Mouse (Mus musculus): ENCODE data around the gene Rgs12.

Gene Rgs12

DNA sequence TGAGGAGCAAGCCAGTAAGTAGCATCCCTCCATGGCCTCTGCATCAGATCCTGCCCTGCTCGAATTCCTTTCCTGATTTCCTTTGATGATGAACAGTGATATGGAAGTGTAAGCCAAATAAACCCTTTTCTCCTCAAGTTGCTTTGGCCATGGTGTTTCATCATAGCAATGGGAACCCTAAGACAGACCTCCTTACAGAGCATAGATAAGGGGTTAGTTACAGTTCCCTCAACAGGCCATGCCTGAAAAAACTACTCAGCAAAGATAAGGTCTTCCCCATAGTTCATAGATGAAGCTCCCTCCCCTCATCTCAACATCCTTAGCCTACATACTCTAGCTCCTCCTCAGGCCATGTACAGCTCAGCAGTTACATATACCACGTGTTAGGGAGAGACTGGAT, 35.7 kb downstream of the Rgs12 start:
- no peak for DNase-seq

DNA sequence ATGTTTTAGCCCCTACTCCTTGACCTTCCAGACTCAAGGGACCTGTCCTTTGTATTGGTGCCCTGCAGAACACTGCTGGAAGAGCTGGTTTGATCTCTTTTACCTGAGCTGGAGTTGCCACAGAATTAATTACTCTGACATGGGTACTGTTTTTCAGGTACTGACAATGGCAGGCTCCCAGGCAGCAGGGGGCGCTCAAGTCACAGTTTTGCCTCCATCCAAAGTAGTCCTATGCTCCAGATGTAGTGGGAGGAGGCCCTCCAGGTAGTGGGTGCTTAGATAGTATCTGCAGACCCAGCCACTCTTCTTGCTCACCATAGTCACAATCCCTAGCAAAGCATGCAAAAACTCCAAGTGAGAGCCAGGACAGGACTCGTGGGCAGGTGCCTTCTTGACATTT, 36.6 kb downstream of the Rgs12 start:
- peak; percentile 61 for DNase-seq

DNA sequence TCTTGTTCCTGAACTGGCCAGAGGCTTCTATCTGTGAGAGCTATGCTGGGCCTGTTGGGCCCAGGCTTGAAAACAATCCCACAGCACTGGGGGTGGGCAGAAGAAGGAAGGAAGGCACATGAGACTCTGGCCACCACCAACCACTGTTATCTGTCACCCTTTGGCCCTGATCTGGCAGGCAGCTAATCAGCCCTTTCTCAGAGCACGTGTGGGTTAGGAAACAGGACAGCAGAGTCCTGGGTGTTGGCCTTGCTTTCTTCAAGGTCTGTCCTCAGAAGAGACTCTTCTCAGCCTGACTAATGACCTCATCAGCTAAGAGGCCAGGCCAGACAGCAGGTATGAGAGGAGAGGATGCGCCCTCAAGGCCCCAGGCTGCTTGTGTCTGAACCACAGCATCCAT, 38.2 kb downstream of the Rgs12 start:
- no peak for DNase-seq

DNA sequence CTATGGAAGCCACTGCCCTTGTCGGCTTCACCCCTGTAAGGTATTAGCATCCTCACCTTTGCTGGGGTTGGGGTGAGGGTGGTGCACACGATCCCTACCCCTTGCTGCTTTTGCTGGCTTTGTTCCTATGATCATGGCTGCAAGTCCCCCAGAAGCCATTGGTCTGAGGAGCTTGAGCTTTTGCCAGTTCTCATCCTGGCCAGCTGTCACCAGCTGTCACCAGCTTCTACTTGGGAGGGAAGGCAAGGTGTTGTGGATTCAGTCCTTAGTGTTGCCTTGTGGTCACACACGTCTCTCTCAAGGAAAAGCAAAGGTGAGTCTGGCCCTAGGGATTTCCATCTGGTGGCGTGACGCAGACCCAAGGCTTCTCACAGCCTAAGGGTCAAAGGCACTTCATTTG, 39.4 kb downstream of the Rgs12 start:
- no peak for DNase-seq

DNA sequence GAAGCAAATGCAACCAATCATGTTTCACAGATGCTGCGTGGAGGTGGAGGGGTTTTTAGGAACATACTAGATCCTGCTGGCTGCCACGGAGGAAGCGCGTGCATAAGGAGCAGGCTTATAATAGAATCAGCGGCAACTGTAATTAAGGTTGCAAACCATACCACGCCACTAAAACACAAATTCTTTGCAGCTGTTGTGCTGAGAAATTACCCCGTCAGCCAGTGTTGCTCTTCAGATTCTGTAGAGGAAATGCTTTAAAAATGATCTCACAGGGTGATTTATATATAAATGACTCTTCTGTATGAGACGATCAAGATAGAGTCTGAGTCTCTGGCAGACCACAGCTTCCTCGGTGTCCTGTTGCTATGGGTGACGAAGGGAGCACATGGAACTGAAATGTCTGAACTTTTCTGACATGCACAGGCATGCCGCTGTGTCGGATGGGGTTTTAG, 40.1 kb downstream of the Rgs12 start:
- DNase-seq = no peak

DNA sequence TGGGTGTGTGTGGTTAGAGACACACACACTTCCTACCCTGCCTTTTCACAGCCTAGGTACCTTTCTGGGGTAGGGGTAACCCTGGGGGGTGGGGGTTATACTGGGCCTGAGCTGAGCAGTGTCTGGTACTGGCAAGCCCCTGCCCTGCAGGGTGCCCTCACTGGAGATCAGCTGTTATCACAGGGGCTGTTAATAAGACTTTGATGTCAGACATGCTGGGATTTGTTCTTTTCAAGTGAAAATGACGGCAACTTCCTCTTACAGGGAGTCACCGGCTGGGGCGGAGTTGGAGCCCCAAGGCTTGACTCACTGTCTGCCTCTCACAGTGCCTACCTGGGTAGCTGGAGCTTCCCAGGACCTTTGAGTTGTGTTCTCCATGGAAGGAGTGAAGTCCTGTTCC, 49.5 kb downstream of the Rgs12 start:
- DNase-seq = no peak

DNA sequence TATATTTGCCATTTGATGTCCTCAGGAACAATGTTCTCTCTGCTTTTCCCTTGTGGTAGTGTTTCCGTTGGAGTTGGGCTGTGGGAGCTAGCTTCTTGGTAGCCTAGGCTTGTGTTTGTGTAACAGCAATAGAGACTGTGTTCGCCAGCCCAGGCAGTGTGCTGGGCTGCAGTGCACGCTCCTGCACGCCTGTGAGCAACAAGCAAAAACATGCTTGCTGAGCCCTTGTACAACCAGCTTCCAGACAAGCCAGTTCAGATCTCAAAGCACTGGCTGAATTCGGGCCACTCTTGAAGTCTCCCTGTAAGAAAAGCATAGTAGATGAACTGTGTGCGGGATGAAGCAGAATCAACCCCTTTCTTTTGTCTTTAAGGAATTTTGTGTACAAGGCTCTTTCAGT, 50.0 kb downstream of the Rgs12 start:
- no peak for DNase-seq

DNA sequence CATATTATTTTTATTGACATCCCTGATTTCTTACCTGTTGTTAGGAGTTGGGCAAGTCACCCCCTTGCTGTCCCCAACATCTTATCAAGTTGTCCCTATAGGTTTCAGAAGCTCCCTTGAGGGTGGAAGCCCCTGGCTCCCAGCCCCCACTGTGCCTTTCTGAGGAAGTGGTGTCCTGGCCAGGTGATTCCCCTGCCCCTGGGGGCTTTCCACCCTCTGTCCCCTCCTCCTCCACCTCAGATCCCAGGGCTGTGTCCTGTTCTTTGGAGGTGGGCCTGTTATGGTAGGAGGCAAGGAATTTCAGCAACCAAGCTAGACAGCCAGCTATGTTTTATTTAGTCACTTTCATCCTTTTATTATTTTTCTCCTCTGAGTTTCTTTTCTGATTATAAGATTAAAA, 51.1 kb downstream of the Rgs12 start:
- no peak for DNase-seq

DNA sequence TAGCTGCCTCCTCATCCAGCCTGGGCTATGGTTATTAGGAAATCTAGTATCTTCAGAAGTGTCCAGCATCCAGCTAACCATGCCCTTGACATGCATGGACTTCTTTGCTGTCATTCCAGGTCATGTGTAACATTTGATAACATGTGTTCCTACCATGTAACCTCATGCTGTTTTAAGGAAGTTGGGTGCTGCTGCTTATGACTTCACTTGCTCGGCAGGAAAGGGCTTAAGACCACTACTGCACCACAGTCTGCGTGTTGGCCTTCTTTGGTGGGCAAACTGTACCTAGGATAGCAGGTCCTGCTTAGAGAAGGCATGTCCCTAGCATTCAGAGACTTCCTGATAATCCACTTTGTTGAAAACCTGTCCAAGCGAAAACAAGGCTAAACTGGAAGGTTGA, 51.9 kb downstream of the Rgs12 start:
- no peak for DNase-seq

DNA sequence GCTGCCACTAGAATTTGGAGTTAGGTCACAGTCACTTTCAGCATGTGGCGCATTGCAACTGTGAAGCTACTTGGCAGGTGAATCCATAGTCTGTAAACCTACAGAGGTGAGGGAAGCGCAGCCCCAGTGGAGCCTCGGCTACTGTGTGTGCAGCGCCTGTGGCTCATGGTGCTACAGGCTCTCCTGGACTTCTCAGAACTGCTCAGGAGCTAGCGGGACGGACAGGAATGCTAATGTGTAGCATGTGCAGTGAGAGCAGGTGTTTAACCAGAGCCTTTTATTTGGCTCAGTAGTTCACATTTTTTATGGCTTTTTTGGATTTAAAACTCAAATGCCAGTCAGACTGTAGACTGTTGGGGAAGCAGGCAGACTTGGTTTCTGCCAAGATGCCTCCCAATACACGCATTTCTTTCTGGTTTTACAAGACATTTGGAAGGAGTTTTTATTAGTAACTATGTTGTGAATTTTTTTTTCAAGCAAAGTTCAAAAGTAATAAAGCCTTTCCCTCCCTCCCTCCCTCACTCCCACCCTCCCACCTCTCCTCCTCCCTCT, 54.4 kb downstream of the Rgs12 start:
- no peak for DNase-seq

DNA sequence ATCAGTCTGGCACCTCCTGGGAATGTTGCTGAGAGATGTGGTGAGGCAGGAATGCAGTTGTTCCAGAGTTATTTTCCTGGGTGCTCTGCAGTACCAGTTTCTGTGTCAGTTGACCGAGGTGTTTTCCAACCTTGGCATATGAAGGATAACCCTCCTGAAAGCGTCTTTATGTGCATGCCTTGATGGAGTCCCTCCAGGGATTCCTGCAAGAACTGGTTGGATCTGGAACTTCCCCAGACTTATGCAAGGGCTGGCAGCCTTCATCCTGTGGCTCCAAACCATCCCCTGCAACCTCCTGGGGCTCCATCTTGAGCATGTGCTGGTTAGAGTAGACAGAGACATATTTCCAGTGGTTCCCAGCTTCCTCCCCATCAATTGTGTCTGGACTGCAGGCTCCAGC, 55.5 kb downstream of the Rgs12 start:
- no peak for DNase-seq

DNA sequence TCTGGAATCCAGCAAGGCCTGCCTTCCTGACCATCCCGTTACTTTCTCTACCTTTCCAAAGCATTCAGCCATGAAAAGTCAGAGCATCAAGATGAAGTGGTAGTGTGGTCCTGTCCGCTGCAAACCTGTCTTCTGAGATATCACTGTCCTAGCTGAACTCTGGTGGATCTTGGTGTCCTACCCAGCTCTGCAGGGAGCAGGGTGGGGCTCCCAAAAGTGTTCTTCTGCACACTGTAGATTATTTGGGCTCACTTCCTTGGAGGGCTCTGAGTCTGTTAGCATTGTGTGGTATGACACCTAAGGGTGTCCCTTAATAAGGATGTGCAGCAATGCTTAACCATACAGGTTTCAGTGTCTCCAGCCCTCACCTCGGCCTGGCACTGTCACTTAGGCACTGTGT, 56.4 kb downstream of the Rgs12 start:
- DNase-seq = no peak

DNA sequence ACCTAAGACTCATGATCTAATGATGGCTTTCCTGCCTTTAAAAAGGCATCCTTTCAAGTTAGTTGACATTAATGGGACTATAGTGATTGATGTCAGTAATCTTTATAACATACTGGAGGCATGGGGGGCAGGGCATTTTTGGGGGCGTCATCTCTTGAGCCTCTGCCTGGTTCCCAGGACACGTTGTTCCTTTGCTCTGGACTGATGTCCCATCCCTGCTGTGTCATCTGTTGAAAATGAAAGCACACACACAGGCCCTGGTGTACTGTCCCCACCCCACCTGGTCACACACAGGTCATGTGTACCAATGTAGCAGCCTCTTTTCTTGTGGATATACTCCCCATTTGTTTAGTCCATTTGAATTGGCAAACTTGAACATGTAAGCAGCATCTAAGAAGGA, 57.4 kb downstream of the Rgs12 start:
- DNase-seq = no peak

DNA sequence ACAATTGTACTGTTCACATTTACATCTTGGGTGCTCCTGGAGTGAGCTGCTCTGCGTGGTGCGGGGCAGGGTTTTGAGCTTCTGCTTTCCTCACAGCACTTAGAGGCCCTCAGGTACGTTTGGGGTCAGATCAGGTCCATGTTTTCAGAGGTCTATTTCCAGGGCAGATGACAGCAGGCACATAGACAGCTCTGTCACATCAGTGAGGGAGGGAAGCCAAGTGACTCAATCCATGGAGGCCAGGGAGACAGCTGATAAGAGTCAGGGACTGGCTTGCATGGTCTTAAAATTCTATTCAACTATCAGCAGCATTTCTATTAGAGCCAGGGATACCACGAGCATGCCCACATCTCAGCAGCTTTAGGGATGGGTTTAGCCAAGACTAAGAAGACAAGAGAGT, 59.9 kb downstream of the Rgs12 start:
- DNase-seq = no peak

DNA sequence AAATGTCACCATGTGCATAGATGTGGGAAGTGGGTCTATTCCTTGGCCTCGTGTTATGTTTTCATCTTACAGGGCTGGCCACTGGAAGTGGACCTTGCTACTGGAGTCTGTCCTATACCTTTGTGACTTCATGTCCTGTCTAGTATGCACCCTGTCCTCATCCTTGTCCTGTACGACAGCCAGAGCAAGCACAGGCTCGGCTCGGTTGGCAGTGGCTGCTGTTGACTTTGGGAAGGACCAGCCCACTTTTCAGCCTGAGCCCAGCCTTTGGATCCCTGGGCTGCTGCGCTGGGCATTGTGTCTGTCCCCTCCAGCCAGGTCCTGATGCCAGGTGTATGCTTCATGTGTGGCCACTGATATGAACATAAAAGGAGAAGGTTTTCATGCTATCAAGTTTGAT, 61.4 kb downstream of the Rgs12 start:
- no peak for DNase-seq

DNA sequence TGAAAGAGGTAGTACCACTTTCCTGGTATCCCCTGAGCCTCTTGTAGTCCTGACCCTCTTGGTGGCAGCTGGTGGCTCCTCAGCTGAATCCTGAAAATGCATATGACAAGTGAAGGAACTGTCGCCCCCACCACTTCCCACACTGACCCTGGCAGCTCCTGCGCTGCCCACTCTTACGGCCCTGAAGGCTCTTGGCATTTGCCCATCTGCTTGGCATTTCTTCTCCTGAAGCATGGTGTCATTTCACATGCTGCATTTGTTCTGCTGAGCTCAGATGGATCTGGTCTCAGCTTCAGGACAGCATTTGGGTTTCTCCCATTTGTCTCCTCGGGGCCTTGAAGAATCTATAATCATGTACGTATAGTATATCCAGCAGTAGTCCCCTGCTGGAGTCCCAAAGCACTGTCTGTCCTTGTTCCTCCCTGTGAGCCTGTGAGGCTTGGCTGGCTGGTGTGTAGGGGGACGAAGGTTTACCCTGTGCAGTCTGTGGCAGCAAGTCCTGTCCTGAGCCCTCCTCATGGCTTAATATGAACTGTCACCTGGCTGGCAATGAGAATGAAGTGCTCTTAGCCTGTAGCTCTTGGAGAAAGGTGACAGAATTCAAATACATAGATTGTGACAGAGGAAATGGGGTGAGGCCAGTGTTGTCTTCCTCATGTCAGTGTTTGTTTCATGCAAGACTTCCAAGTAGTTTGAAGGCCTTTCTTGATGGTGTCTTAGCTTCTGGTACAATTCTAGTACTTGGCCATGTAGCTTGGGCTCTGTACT, 62.1 kb downstream of the Rgs12 start:
- DNase-seq = no peak

DNA sequence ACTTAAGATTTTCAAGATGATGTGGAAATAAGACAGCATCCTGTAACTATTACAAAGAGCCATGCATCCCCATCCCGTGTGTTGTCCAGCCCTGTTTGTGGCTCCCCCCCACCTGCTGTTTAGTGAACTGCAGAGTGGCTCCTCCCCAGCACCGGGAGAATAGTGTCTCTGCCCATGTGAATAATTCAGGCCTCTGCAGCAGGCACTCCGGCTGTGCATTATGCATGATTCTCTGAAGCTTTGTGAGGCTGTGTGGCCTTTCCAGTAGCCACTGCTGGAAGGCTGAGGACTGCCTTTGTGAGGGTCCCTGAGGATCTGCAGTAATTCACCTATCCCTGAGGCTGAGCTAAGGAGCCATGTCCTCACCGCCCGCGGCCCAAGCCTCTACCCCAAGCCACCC, 64.8 kb downstream of the Rgs12 start:
- no peak for DNase-seq

DNA sequence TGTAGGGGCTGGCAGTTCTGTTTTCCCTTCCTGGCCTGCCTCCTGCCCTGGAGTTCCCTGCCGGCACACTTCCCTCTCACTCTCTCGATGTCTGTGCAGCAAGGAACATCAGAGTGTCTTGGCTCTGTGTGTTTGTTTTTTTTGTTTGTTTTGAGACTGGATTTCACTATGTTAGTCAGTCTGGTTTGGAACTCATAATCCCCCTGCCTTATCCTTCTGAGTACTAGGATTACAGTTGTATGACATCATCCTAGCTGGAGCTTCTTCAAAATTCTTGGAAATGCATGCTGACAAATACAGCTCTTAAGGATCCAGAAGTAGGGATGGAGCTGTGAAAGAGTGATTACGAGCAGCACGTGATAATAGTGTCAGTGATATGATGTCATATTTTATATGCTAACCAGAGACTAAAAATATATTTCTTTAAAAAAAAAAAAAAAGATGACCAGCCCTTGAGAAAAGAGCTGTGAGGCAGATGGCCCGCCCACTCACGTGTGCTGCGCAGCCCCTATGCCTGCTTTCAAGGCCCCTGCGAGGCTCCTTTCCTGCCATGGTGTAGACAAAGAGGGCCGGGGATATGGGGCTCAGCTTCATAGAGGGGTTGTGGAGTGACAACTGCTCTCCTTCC, 70.5 kb downstream of the Rgs12 start:
- no peak for DNase-seq

DNA sequence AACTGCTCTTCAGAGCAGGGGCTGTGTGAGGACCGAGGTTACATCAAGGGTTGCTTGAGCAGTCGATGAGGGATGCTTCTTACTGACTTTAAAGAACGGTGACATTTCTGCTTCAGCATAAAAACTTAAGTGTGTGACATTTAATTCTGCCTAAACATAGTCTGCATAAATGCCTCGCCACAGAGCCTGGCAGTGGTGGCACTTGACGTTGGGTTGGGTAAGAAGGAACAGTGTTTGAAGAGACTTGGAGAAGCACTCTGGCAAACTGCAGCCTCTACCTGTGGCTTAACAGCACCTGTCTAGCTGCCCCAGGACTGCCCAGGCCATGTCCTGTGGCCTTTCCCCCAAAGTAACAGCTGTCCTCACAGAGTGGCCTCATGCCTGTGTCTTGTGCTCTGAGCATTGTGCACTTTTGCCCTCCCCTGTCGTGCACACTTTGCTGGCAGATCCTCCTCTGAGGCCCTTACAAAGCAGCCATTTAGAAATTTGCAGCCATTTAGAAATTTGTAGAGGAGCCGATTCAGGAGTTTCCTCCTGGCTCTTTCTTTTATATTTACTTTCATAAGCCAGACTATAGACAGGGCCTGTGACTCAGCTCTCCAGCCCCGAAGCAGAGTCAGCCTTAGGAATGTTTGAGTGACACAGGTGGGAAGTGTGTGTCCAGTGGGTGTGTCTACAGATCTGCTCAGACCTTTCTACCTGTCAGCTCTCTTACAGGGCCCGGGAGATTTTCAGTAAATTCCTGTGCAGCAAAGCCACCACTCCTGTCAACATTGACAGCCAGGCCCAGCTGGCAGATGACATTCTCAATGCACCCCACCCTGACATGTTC, 71.4 kb downstream of the Rgs12 start:
- DNase-seq = no peak

DNA sequence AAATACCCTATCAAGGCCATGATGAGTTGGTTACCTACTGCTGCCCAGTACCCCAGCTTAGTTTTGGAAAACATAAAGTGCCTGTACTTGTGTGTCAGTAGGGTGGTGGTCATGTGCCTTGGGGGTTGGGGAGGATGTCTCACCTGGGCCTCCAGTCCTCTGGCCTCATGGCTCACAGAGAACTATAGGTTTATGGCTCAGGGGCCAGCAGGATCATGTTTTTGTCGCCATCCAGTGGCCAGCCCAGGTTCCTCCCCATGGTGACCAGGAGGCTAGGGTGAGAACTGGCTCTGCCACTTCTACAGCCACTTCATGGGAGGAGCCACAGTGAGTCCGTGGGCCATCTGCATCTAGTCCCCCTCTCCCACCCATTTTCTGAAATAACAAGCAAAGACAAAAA, 75.7 kb downstream of the Rgs12 start:
- peak; percentile 19 for DNase-seq

DNA sequence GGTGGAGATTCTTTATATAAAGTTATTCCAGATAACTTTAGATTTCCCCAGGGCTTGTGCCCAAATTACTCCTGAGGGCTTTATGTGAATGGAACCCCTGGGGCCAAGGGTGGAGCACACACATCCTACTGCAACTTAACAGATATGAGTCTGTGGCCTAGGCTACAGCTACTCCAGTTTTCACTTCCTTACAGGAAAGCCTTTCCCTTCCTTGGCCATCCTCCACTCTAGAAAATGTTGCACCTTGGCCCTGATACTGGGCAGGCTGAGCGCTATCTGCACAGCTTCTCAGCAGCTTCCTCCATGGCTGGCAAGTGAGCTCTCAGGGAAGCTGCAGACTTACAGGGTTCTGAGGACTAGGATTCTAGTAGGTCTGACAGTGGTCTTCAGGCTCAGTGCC, 80.1 kb downstream of the Rgs12 start:
- DNase-seq = no peak

DNA sequence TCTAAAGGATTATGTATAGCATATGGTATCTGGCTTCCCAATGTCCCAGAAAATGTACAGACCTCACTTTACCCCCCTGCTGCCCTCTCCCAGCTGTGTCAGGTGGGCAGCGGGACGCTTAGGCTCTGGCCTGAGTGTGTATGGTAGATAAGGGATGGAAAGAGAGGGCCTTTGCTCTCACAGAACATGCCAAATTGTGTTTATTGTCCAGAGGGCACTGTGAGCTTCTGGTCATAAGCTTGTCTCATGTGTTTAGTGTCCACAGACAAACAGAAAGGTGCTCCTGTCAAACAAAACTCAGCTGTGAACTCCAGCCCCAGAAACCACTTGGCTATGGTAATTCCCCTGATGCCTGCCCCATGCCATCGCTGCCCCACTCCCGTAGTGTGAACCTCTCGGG, 80.5 kb downstream of the Rgs12 start:
- DNase-seq = no peak

DNA sequence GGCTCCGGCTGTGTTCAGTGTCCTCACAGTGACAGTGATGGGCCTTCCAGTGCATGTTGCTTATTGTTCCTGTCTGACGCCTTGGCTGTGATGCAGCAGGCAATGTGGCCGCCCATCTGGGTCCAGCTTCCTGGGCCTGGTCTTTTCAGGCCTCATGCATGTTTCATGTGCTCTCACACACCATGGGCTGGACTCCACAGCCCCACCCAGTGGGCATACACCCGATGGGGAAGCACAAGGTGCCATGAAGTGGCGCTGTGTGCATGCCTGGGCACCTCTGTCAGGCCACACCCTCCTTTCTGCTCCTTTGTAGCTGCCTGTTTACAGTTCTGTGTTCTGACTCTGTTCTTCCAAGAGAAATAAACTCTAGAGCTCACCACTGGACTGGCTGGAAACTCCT, 83.8 kb downstream of the Rgs12 start:
- no peak for DNase-seq

DNA sequence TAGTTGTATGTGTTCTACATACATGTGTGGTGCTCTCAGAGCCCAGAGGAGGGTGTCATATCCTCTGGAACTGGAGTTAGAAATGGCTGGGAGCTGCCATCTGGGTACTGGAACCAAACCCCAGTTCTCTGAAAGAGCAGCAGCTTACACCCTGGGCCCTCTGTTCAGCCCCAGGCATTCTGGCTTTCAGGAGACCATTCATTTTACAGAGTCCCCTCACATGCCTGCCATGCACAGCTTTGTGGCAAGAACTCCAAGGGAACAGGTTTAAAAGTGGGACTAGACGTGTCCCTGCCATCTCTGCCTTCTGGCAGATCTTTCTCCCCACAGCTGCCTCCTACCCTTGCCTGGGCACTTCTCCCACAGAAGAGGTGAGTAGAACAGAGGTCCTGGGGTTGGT, 84.4 kb downstream of the Rgs12 start:
- DNase-seq = no peak

Measured in cerebellum, adult 11 months (tissue).